Mouse (Mus musculus): ENCODE measurements around the gene Mospd3.

Mospd3 gene

DNA sequence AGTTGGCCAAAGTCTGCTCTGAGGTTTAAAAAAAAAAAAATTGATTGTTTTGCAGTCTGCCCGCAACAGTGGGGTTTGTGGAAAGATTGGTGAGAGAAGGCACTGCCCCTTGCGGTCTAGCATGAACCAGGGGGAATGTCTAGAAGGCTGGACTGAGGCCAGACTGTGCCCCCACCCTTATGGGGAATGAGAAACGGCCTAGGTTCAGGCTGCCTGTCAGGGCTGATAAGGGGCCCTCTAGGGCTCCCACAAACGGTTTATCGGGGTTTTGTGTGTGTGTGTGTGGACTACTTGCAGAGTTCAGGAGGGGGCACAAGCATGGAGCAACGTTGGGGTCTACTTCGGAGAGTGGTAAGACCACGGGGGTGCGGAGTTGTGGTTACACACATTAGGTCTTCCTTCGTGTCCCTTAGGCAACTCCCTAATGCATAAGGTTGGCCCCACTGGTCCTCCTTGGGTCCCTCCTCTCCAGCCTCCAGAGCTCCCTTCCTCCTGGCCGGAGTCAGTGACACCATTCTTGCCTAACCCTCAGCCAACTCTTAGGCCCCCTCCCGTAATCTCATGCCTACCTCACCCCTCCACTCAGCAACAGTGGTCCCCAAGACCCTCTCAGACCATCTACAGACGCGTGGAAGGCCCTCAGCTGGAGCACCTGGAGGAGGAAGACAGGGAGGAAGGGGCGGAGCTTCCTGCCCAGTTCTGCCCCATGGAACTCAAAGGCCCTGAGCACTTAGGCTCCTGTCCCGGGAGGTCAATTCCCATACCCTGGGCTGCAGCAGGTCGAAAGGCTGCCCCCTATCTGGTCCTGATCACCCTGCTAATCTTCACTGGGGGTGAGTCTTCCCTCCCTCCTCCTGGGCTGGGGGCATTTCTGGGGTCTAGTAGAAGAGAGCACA lies 29.9 kb downstream of the Mospd3 start:
- DNase-seq: no peak

DNA sequence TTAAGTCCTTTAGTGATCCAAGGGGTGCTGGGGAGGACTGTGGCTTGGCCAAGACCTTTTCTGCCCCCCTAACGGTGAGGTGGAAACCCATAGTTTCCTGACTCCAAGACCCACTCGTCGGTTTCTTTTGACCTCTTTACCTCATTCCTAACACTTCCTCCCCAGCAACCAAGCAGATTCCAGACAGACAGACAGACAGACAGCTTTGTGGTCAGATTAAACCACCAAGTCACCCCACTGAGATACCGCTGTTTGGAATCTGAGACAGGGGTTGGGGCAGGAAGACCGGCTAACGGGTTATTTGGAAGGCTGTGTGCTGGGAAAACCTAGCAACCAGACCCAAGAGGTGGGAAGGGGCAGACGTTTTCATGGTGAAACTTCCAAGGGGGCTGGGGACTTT lies 30.7 kb downstream of the Mospd3 start:
- DNase-seq: no peak

DNA sequence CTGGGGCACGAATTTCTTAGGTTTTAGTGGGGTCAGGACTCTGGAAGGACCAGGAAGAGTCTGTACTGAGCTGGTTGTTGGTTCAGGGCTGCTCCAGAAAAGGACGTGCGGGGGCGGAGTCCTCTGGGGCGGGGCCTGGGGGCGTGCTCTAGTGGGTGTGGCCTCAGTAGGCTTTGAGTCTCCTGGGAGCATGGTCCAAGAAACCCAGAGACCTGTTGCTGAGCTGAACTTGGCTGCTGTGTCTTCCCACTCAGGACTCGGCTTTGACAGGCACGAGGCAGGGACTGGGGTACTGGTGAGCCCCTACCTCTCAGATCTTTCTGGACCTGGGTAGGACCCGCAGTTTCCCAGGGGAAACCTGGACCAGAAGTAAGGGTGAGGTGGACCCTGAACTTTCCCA lies 31.2 kb downstream of the Mospd3 start, which contains the start of gene Tfr2:
Gene Tfr2 (plus strand): TSS at position 176 of the 400 bp plus-strand sequence.
- DNase-seq: no peak

DNA sequence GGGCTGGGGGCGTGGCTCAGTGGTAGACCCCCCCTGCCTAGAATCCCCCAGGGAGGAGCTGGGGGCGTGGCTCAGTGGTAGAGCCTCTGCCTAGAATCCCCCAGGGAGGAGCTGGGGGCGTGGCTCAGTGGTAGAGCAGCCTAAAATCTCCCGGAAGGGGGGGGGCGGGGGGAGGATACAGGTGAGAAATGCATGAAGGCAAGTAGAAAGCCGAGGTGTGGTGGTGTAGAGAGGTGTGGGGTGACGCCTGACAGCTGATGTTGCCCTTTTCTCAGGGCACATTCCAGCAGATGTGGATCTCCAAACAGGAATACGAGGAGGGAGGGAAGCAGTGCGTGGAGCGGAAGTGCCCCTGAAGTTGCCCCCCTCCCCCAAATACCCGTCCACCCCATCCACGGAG lies 31.8 kb downstream of the Mospd3 start:
- DNase-seq: no peak

DNA sequence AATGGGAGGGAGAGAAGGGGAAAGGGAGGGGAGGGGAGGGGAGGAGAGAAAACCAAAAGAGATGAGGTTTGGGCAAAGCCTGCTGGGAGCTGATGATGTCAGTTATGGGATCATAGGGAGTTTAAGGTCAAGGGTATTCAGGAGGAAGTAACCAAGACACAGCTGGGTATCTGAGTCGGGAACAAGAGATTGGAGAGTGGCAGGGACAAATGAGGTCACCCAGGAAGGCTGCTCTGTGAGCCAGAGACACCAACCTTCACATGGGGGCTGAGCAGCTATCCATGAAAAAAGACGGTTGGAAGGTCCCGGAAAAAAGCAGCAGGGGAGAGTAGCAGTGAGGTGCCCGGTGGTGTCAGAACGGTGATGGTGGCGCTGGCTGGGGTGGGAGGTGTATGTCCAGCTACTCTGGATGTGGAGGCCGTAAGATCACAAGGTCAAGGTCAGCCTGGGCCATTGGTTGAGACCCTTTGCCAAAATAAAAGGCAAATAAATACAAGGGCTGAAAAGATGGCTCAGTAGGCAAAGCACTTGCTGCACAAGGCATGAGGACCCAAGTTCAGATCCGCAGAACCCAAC lies 32.5 kb downstream of the Mospd3 start:
- no peak for DNase-seq

DNA sequence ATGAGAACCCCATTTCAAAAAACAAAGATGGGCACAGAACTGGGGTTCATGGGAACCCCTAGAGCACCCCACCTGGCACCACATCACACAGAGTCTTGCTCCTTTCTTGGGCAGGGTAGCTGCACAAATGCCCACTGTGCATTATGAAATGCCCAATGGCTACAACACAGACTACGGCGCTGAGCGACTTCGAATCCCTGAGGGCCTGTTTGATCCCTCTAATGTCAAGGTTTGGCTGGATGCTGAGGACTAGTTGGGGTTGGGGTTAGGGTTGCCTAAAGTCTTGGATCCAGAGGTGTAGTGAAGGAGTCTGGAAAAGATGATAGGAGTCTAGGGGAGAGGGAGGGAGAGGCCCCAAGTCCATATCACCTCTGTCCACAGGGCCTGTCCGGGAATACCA lies 34.4 kb downstream of the Mospd3 start:
- no peak for DNase-seq

DNA sequence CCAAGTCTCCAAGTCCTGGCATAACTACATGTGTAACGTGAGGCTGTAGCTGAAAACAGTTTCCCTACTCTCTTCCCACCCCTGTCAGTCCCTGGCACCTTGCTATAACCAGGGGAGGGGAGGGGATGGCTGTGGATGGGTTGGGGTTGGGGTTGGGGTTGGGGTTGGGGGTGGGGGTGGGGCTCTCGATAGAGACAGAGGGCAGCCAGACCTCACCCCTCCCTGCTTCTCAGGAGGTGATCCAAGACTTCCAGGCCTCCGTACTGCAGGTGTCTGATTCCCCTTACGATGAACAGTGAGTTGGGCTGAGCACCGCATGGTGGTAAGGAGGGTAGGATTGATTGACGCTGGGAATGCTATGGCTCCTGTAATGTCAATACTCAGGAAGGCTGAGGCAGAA lies 35.1 kb downstream of the Mospd3 start:
- no peak for DNase-seq

DNA sequence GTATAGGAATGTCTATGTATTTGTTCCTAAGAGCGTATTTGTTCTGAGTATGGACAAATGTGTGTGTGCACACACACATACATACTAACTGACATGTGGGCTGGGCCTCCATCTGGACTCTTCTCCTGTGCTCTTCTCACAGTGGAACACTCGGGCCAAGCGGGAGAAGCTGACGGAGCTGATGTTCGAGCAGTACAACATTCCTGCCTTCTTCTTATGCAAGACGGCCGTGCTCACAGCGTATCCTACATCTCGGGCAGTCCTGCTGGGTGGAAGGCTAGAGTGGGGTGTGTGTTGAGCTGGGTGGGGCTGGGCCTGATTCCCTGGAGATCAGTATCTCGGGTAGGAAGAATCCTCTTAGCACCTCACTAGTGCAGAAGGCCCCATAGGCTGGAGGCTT lies 37.9 kb downstream of the Mospd3 start:
- DNase-seq: no peak

DNA sequence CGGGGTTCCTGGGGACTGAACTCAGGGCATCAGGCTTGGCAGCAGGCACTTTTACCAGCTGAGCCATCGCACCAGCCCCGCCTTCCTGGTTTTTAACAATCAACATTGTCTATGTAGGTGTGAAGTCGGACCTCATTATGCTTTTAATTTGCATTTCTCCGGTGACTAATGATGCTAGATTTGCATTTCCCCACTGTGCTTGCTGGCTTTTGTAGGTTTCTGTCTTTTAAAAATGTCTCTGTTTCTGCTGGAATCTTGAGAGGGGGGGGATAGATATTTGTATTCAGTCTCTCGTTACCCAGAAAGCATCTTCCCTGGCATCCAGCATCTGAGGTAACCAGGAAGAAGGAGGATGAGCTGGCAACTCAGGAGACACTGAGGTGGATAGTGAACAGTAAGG lies 39.3 kb downstream of the Mospd3 start:
- no peak for DNase-seq

DNA sequence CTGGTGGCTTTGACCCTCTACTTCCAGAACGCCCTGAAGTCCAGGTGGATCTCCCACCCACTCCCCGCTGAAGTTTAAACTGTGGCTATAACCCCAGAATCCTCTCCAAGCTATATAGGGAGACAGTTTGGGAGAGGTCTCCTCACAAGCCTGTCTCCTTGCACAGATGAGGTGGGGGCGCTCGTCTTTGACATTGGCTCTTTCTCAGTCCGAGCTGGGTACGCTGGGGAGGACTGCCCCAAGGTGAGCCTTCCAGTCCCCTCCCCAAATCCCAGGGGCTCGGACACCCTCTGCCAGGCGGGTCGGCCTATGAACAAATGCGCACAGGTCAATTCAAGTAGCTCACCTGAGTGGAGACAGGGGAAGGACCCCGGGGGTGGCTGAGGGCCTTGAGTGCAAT lies 47.0 kb downstream of the Mospd3 start:
- no peak for DNase-seq

DNA sequence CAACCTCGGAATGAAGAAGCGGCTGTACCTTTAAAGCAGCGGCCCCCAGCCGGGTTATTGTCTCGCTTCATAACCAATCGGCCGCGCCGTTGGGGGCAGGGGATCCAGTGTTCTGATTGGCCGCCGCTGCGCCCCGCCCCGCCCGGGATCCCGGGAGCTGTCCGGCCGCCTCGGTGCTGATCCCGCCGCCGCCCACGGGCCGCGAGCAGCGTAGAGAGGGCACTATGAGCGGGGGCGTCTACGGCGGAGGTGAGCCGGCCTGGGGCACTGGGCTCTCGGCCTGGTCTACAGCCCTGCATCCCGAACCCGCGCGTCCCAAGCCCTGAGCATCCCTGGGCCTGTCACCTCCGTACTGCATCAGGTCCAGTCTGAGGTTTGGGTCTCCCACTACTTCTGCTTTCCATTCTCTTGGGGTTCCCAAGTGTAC lies 47.4 kb downstream of the Mospd3 start, which contains the start of gene Actl6b:
Gene Actl6b (plus strand): TSS at position 107 of the 427 bp plus-strand sequence.
- peak; percentile 94 for DNase-seq

DNA sequence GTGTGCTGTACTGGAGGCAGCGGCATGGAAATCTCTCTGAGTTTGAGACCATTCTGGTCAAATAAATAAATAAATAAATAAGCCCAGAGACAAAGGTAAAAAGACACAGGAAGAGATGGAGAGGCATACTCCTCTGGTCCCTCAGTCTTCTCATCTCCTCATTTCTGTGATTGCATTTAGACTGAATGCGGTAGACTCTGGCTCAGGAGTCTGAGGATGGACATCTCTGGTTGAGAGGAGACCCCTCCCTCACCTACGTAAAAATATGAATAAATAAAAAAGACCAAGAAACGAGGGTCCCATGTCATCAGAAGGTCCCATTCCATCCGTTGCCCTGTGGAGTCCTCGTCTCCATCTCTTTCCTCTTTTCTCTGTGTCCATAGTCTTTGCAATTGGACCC lies 47.9 kb downstream of the Mospd3 start:
- no peak for DNase-seq

DNA sequence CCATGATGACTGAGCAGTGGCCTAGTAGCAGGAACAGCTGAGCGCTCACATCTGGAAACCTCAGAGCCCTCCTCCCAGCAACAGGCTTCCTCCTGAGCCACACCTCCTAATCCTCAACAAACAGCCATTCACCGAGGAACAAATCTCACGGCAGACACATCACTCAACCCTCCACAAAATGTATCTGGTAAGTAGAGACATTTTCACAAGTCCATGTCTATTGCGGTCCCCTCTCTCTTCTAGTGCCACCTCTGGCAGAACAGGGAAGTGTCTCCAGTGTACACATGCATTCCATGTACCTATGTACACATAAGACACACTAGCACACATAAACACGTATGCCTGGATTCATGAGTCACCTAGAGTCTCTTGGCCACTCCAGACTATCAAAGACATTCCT lies 49.7 kb downstream of the Mospd3 start:
- no peak for DNase-seq

DNA sequence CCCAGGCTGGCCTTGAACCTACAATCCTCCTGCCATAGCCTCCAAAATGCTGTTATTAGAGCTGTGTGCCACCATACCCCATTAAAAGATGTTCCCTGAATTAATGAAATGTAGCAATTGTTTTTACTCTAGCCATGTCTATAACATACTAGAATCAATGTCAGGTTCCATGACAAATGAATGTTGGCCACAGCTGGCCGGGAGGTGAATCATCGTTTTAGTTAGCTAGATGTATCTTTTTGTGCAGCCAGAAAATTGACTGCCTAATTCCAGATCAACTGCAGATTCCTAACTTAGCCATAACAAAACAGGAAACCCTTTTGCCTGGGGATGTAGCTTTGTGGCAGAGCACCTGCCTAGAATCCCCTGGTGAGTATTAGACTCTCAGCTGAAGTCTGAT lies 51.0 kb downstream of the Mospd3 start:
- DNase-seq: no peak

Measured in cerebellum, adult 8-10 months (tissue).